8 mouse cellular contexts compared by ENCODE assay signal in genomic region chr2:26901834-26902400, GRCm38 (mm10). TPM values are rescaled to one million over a fixed set of nuclear protein-coding genes. Genes with fewer than 3 reads are reported as not detected.
DNase-seq lines count a peak whose midpoint lies in the region; ATAC-seq and TF ChIP-seq lines count a peak whose summit lies in the region.

No protein-coding gene starts in this region.

- DNase-seq in neural tube, embryonic 11.5 days (ENCODE audit: low spot score): no peak
- DNase-seq in neural tube, embryonic 10.5 days (ENCODE audit: extremely low spot score, low spot score): no peak
- DNase-seq in limb, embryonic 10.5 days (ENCODE audit: low spot score): no peak
- DNase-seq in frontal cortex, postnatal 10 days (ENCODE audit: low spot score in 2 of 2): no peak
- no peak for DNase-seq in testis, postnatal 10 days (ENCODE audit: low spot score)
- DNase-seq in frontal cortex, postnatal 14 days (ENCODE audit: low spot score in 2 of 2): no peak

- H3K9ac ChIP-seq in neural tube, embryonic 11.5 days (ENCODE audit: low read length): peak overlapping the region; percentile 75

- no peak for TF ChIP-seq POLR2A in embryonic fibroblast, embryonic 13.5 days (IDR thresholded peaks at IDR 0.05; ENCODE audit: low read depth, low read length)
- no peak for TF ChIP-seq POLR2A in small intestine, adult 2 months (IDR thresholded peaks at IDR 0.05; ENCODE audit: low read depth, low read length)

- peaks cover 19% of the 10 kb centered on the region for H3K36me3 ChIP-seq in neural tube, embryonic 11.5 days (ENCODE audit: control insufficient read depth, insufficient read depth, low read length)
- H3K36me3 ChIP-seq in limb, embryonic 10.5 days: peaks cover 72% of the 10 kb centered on the region
- peaks cover 21% of the 10 kb centered on the region for H3K36me3 ChIP-seq in small intestine, adult 2 months (ENCODE audit: control insufficient read depth, insufficient read depth, low read length)

- H3K4me3 ChIP-seq in neural tube, embryonic 11.5 days (ENCODE audit: low read depth, low read length): peak overlapping the region; percentile 89
- peak overlapping the region; percentile 89 for H3K4me3 ChIP-seq in embryonic fibroblast, embryonic 13.5 days (ENCODE audit: insufficient read depth, low read length)
- peak overlapping the region; percentile 89 for H3K4me3 ChIP-seq in limb, embryonic 10.5 days
- peak overlapping the region; percentile 97 for H3K4me3 ChIP-seq in small intestine, adult 2 months (ENCODE audit: low read depth, low read length)

- no peaks in the 10 kb centered on the region for H3K9me3 ChIP-seq in neural tube, embryonic 11.5 days (ENCODE audit: control insufficient read depth, low read length)
- H3K9me3 ChIP-seq in limb, embryonic 10.5 days (replicated peaks): no peaks in the 10 kb centered on the region

- ATAC-seq in neural tube, embryonic 11.5 days (ENCODE audit: insufficient read depth, low FRiP score, low TSS enrichment): no peak

- no peaks in the 10 kb centered on the region for H3K27me3 ChIP-seq in neural tube, embryonic 11.5 days (ENCODE audit: control insufficient read depth, insufficient read depth, low read length)
- no peaks in the 10 kb centered on the region for H3K27me3 ChIP-seq in limb, embryonic 10.5 days (ENCODE audit: low read depth, poor library complexity, severe bottlenecking)
- no peaks in the 10 kb centered on the region for H3K27me3 ChIP-seq in small intestine, adult 2 months (ENCODE audit: control insufficient read depth, insufficient read depth, low read length)

- 8% methylated on average over 7 of the region's 7 CpGs for WGBS in neural tube, embryonic 11.5 days
- WGBS in limb, embryonic 10.5 days: 7% methylated on average over 7 of the region's 7 CpGs
- WGBS in small intestine, adult 2 months: 1% methylated on average over 7 of the region's 7 CpGs

- no peak for TF ChIP-seq CTCF in embryonic fibroblast, embryonic 13.5 days (IDR thresholded peaks at IDR 0.05; ENCODE audit: borderline replicate concordance, insufficient read depth, low read length)
- TF ChIP-seq CTCF in small intestine, adult 2 months (IDR thresholded peaks at IDR 0.05; ENCODE audit: extremely low read depth, insufficient read length, insufficient replicate concordance, low read depth, low read length): no peak

- H3K4me2 ChIP-seq in neural tube, embryonic 11.5 days (ENCODE audit: low read depth): peak overlapping the region; percentile 77

- H3K4me1 ChIP-seq in neural tube, embryonic 11.5 days (ENCODE audit: control insufficient read depth, insufficient read depth, low read length): peaks cover 13% of the 10 kb centered on the region
- peaks cover 8% of the 10 kb centered on the region; the same call in 1 of the 2 replicates for H3K4me1 ChIP-seq in embryonic fibroblast, embryonic 13.5 days (ENCODE audit: control insufficient read depth, insufficient read depth, low read length)
- peaks cover 29% of the 10 kb centered on the region for H3K4me1 ChIP-seq in limb, embryonic 10.5 days
- H3K4me1 ChIP-seq in small intestine, adult 2 months (ENCODE audit: control insufficient read depth, insufficient read depth, insufficient read length, low read length): peaks cover 6% of the 10 kb centered on the region; the same call in 1 of the 2 replicates

- peak overlapping the region; percentile 69; the same call in 1 of the 2 replicates for H3K27ac ChIP-seq in neural tube, embryonic 11.5 days (ENCODE audit: low read depth, low read length)
- H3K27ac ChIP-seq in embryonic fibroblast, embryonic 13.5 days (ENCODE audit: insufficient read depth, low read length): peak overlapping the region; percentile 38; the same call in 1 of the 2 replicates
- peak overlapping the region; percentile 88 for H3K27ac ChIP-seq in limb, embryonic 10.5 days
- peak overlapping the region; percentile 59; the same call in 1 of the 2 replicates for H3K27ac ChIP-seq in small intestine, adult 2 months (ENCODE audit: insufficient read depth, low read depth, low read length)

RNA-seq across cellular contexts. Expression of gene Surf6, which starts 0.8 kb away (rescaled TPM):
- 13.3 and 15.6 TPM in 2 replicates for polyA plus RNA-seq in neural tube, embryonic 11.5 days (2014; fragmentation: Nextera tagmentation; extraction: Ambion mirVana)
- 21.4 and 23.3 TPM in 2 replicates for polyA plus RNA-seq in embryonic fibroblast, embryonic 13.5 days (2011; ENCODE audit: insufficient read length, low read depth, missing spikeins)
- 42.1 and 43.0 TPM in 2 replicates for polyA plus RNA-seq in limb, embryonic 10.5 days (2016; fragmentation: Nextera tagmentation; extraction: Ambion mirVana)
- 2.8 and 3.4 TPM in 2 replicates for polyA plus RNA-seq in small intestine, adult 2 months (2012; rRNA removed)

RNA-seq across cellular contexts. Expression of gene Med22, which starts 8.6 kb away (rescaled TPM):
- 87.2 and 96.8 TPM in 2 replicates for polyA plus RNA-seq in neural tube, embryonic 11.5 days (2014; fragmentation: Nextera tagmentation; extraction: Ambion mirVana)
- 25.6 and 26.8 TPM in 2 replicates for polyA plus RNA-seq in embryonic fibroblast, embryonic 13.5 days (2011; ENCODE audit: insufficient read length, low read depth, missing spikeins)
- 79.3 and 82.8 TPM in 2 replicates for polyA plus RNA-seq in limb, embryonic 10.5 days (2016; fragmentation: Nextera tagmentation; extraction: Ambion mirVana)
- polyA plus RNA-seq in small intestine, adult 2 months (2012; rRNA removed): 9.9 and 16.6 TPM in 2 replicates

RNA-seq across cellular contexts. Expression of gene Rpl7a, which starts 8.6 kb away (rescaled TPM):
- 641 and 663 TPM in 2 replicates for polyA plus RNA-seq in neural tube, embryonic 11.5 days (2014; fragmentation: Nextera tagmentation; extraction: Ambion mirVana)
- 448 and 480 TPM in 2 replicates for polyA plus RNA-seq in embryonic fibroblast, embryonic 13.5 days (2011; ENCODE audit: insufficient read length, low read depth, missing spikeins)
- polyA plus RNA-seq in limb, embryonic 10.5 days (2016; fragmentation: Nextera tagmentation; extraction: Ambion mirVana): 702 and 807 TPM in 2 replicates
- polyA plus RNA-seq in small intestine, adult 2 months (2012; rRNA removed): 504 and 639 TPM in 2 replicates

RNA-seq across cellular contexts. Expression of gene Surf2, which starts 14.2 kb away (rescaled TPM):
- polyA plus RNA-seq in neural tube, embryonic 11.5 days (2014; fragmentation: Nextera tagmentation; extraction: Ambion mirVana): 46.2 and 50.3 TPM in 2 replicates
- 29.3 and 33.6 TPM in 2 replicates for polyA plus RNA-seq in embryonic fibroblast, embryonic 13.5 days (2011; ENCODE audit: insufficient read length, low read depth, missing spikeins)
- polyA plus RNA-seq in limb, embryonic 10.5 days (2016; fragmentation: Nextera tagmentation; extraction: Ambion mirVana): 50.6 and 60.5 TPM in 2 replicates
- polyA plus RNA-seq in small intestine, adult 2 months (2012; rRNA removed): 8.7 and 11.3 TPM in 2 replicates

RNA-seq across cellular contexts. Expression of gene Surf1, which starts 14.4 kb away (rescaled TPM):
- 45.9 and 48.7 TPM in 2 replicates for polyA plus RNA-seq in neural tube, embryonic 11.5 days (2014; fragmentation: Nextera tagmentation; extraction: Ambion mirVana)
- 38.8 and 47.8 TPM in 2 replicates for polyA plus RNA-seq in embryonic fibroblast, embryonic 13.5 days (2011; ENCODE audit: insufficient read length, low read depth, missing spikeins)
- 44.0 and 50.3 TPM in 2 replicates for polyA plus RNA-seq in limb, embryonic 10.5 days (2016; fragmentation: Nextera tagmentation; extraction: Ambion mirVana)
- 15.4 and 35.7 TPM in 2 replicates for polyA plus RNA-seq in small intestine, adult 2 months (2012; rRNA removed)

Comparison
In these comparisons a context has a peak if more than half of its experiments do, and no peak if none do; other contexts are left out.
1. H3K27ac ChIP-seq: peak in every context shown above with its lines; median percentile 88 in limb, embryonic 10.5 days; 69 in neural tube, embryonic 11.5 days; 59 in small intestine, adult 2 months; 38 in embryonic fibroblast, embryonic 13.5 days.